In the genomic region with DNA sequence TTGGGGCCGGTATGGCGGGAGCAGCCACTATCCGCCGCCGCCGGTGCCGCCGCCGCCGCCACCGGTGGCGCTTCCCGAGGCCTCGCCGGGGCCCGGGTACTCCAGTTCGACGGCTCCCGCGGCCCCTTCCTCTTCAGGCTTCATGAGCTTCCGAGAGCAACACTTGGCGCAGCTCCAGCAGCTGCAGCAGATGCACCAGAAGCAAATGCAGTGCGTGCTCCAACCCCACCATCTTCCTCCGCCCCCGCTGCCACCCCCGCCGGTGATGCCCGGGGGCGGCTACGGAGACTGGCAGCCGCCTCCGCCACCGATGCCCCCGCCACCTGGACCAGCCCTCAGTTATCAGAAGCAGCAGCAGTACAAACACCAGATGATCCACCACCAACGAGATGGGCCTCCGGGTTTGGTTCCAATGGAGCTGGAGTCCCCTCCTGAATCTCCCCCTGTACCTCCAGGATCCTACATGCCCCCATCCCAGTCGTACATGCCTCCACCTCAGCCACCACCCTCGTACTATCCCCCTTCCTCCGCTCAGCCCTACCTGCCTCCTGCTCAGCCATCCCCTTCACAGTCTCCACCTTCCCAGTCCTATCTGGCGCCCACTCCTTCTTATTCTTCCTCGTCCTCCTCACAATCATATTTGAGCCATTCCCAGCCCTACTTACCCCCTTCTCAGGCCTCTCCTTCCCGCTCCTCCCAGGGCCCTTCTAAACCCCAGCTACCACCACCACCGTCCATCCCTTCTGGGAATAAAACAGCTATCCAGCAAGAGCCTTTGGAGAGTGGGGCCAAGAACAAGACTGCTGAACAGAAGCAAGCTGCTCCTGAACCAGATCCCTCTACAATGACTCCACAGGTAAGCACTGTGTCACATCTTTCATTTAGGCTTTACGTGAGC, we compare ENCODE assay signal across 8 mouse cellular contexts. TPM values are rescaled to one million over a fixed set of nuclear protein-coding genes. Genes with fewer than 3 reads are reported as not detected.
DNase-seq lines count a peak whose midpoint lies in the region; ATAC-seq and TF ChIP-seq lines count a peak whose summit lies in the region.

No protein-coding gene starts in this region.

- peaks cover 26% of the 10 kb centered on the region for H3K4me1 ChIP-seq in forebrain, embryonic 12.5 days
- peaks cover 16% of the 10 kb centered on the region for H3K4me1 ChIP-seq in intestine, embryonic 14.5 days (replicated peaks; ENCODE audit: control insufficient read depth, insufficient read depth, low read length)
- peaks cover 13% of the 10 kb centered on the region for H3K4me1 ChIP-seq in limb, embryonic 14.5 days (ENCODE audit: control insufficient read depth, insufficient read depth, low read length)
- H3K4me1 ChIP-seq in midbrain, embryonic 16.5 days (ENCODE audit: control insufficient read depth, insufficient read depth, low read length): peaks cover 26% of the 10 kb centered on the region
- H3K4me1 ChIP-seq in testis, adult 2 months (ENCODE audit: control insufficient read depth, insufficient read depth, low read length): peaks cover 3% of the 10 kb centered on the region; the same call in 1 of the 2 replicates

- peak overlapping the region; percentile 98 for H3K9ac ChIP-seq in forebrain, embryonic 12.5 days
- H3K9ac ChIP-seq in intestine, embryonic 14.5 days (ENCODE audit: low read length): peak overlapping the region; percentile 96
- H3K9ac ChIP-seq in limb, embryonic 14.5 days (ENCODE audit: low read depth, low read length, severe bottlenecking): peak overlapping the region; percentile 99
- H3K9ac ChIP-seq in midbrain, embryonic 16.5 days (ENCODE audit: low read depth, low read length): peak overlapping the region; percentile 80

- H3K27me3 ChIP-seq in forebrain, embryonic 12.5 days: no peaks in the 10 kb centered on the region
- no peaks in the 10 kb centered on the region for H3K27me3 ChIP-seq in intestine, embryonic 14.5 days (replicated peaks; ENCODE audit: control insufficient read depth, insufficient read depth, low read length)
- H3K27me3 ChIP-seq in limb, embryonic 14.5 days (ENCODE audit: control insufficient read depth, insufficient read depth, low read length): no peaks in the 10 kb centered on the region
- no peaks in the 10 kb centered on the region for H3K27me3 ChIP-seq in midbrain, embryonic 16.5 days (ENCODE audit: control insufficient read depth, insufficient read depth, low read depth, low read length)
- H3K27me3 ChIP-seq in testis, adult 2 months (ENCODE audit: control insufficient read depth, insufficient read depth, low read length): no peaks in the 10 kb centered on the region

- H3K9me3 ChIP-seq in forebrain, embryonic 12.5 days: no peaks in the 10 kb centered on the region
- H3K9me3 ChIP-seq in intestine, embryonic 14.5 days (ENCODE audit: control insufficient read depth, low read length): no peaks in the 10 kb centered on the region; the same call in 1 of the 2 replicates
- H3K9me3 ChIP-seq in limb, embryonic 14.5 days (ENCODE audit: control insufficient read depth, low read length): no peaks in the 10 kb centered on the region
- H3K9me3 ChIP-seq in midbrain, embryonic 16.5 days (replicated peaks; ENCODE audit: control insufficient read depth, low read length, poor library complexity, severe bottlenecking): no peaks in the 10 kb centered on the region

- no peak for TF ChIP-seq POLR2A in limb, embryonic 14.5 days (IDR thresholded peaks at IDR 0.05; ENCODE audit: borderline replicate concordance, extremely low read depth, insufficient read depth, insufficient read length)
- TF ChIP-seq POLR2A in testis, adult 2 months (IDR thresholded peaks at IDR 0.05; ENCODE audit: control insufficient read depth, low read depth, low read length): no peak

- TF ChIP-seq CTCF in testis, adult 2 months (IDR thresholded peaks at IDR 0.05; ENCODE audit: control insufficient read depth, insufficient read depth, insufficient replicate concordance, low read depth, low read length): no peak

- under 1% methylated on average over 44 of the region's 44 CpGs for WGBS in forebrain, embryonic 12.5 days
- WGBS in intestine, embryonic 14.5 days: under 1% methylated on average over 43 of the region's 44 CpGs
- WGBS in limb, embryonic 14.5 days: under 1% methylated on average over 36 of the region's 44 CpGs
- whole genome bisulfite sequencing in midbrain, embryonic 16.5 days: under 1% methylated on average over 41 of the region's 44 CpGs

- peak overlapping the region; percentile 96 for H3K4me3 ChIP-seq in forebrain, embryonic 12.5 days (replicated peaks)
- H3K4me3 ChIP-seq in intestine, embryonic 14.5 days (ENCODE audit: low read depth, low read length): peak overlapping the region; percentile 92
- peak overlapping the region; percentile 96 for H3K4me3 ChIP-seq in limb, embryonic 14.5 days (replicated peaks; ENCODE audit: low read length)
- H3K4me3 ChIP-seq in midbrain, embryonic 16.5 days (ENCODE audit: low read depth, low read length): peak overlapping the region; percentile 53
- peak overlapping the region; percentile 92 for H3K4me3 ChIP-seq in testis, adult 2 months (ENCODE audit: control insufficient read depth, low read depth, low read length)

- DNase-seq in ovary, adult 18-20 months (ENCODE audit: low spot score): peak; percentile 20
- no peak for DNase-seq in ovary, postnatal 36 days (ENCODE audit: low spot score)
- DNase-seq in c-Kit-positive CD71-positive TER-119-negative erythroid progenitor cells, embryonic 14.5 days (ENCODE audit: low read depth): peak; percentile 56
- peak; percentile 73 for DNase-seq in intestine, embryonic 14.5 days (ENCODE audit: low spot score)
- DNase-seq in limb, embryonic 14.5 days (ENCODE audit: low spot score): peak; percentile 48

- peak; percentile 70 for ATAC-seq in forebrain, embryonic 12.5 days (ENCODE audit: low FRiP score)
- peak; percentile 77 for ATAC-seq in intestine, embryonic 14.5 days (replicated peaks; ENCODE audit: low FRiP score, low TSS enrichment, low read depth)
- ATAC-seq in limb, embryonic 14.5 days (ENCODE audit: low FRiP score, low read depth): peak; percentile 20
- ATAC-seq in midbrain, embryonic 16.5 days: peak; percentile 69

- H3K36me3 ChIP-seq in forebrain, embryonic 12.5 days (replicated peaks): no peaks in the 10 kb centered on the region
- H3K36me3 ChIP-seq in intestine, embryonic 14.5 days (ENCODE audit: control insufficient read depth, insufficient read depth, low read length): peaks cover 2% of the 10 kb centered on the region; the same call in 1 of the 2 replicates
- H3K36me3 ChIP-seq in limb, embryonic 14.5 days (ENCODE audit: control insufficient read depth, insufficient read depth, low read length): no peaks in the 10 kb centered on the region
- no peaks in the 10 kb centered on the region for H3K36me3 ChIP-seq in midbrain, embryonic 16.5 days (ENCODE audit: control insufficient read depth, insufficient read depth, low read length)
- H3K36me3 ChIP-seq in testis, adult 2 months (ENCODE audit: control insufficient read depth, insufficient read depth, low read length): no peaks in the 10 kb centered on the region; the same call in 1 of the 2 replicates

- H3K27ac ChIP-seq in forebrain, embryonic 12.5 days: peak overlapping the region; percentile 89
- peak overlapping the region; percentile 73 for H3K27ac ChIP-seq in intestine, embryonic 14.5 days (ENCODE audit: low read depth)
- H3K27ac ChIP-seq in limb, embryonic 14.5 days (replicated peaks; ENCODE audit: low read depth, low read length): peak overlapping the region; percentile 82
- H3K27ac ChIP-seq in midbrain, embryonic 16.5 days (ENCODE audit: low read length): peak overlapping the region; percentile 89
- peak overlapping the region; percentile 84 for H3K27ac ChIP-seq in testis, adult 2 months (ENCODE audit: control insufficient read depth, insufficient read depth, low read depth, low read length)

- peak overlapping the region; percentile 96 for H3K4me2 ChIP-seq in forebrain, embryonic 12.5 days
- H3K4me2 ChIP-seq in intestine, embryonic 14.5 days (ENCODE audit: low read length): peak overlapping the region; percentile 70
- H3K4me2 ChIP-seq in limb, embryonic 14.5 days (replicated peaks; ENCODE audit: low read depth, low read length, severe bottlenecking): peak overlapping the region; percentile 92
- peak overlapping the region; percentile 97 for H3K4me2 ChIP-seq in midbrain, embryonic 16.5 days (ENCODE audit: low read length)

RNA-seq across cellular contexts. Expression of gene Ylpm1, which starts 0.6 kb away (rescaled TPM):
- 45.5 and 47.8 TPM in 2 replicates for polyA plus RNA-seq in forebrain, embryonic 12.5 days (2016; fragmentation: Nextera tagmentation; extraction: Ambion mirVana)
- polyA plus RNA-seq in intestine, embryonic 14.5 days (2014; fragmentation: Nextera tagmentation; extraction: Ambion mirVana): 40.0 and 40.8 TPM in 2 replicates
- polyA plus RNA-seq in limb, embryonic 14.5 days (2012; rRNA removed): 47.5 and 50.9 TPM in 2 replicates
- polyA plus RNA-seq in limb, embryonic 14.5 days (2014; fragmentation: Nextera tagmentation; extraction: Ambion mirVana): 38.5 and 40.9 TPM in 2 replicates
- polyA plus RNA-seq in midbrain, embryonic 16.5 days (2015; fragmentation: Nextera tagmentation; extraction: Ambion mirVana): 30.3 and 32.1 TPM in 2 replicates
- polyA plus RNA-seq in testis, adult 2 months (2012; rRNA removed): 38.5 and 47.1 TPM in 2 replicates

RNA-seq across cellular contexts. Expression of gene Arel1, which starts 26.1 kb away (rescaled TPM):
- 27.6 and 27.9 TPM in 2 replicates for polyA plus RNA-seq in forebrain, embryonic 12.5 days (2016; fragmentation: Nextera tagmentation; extraction: Ambion mirVana)
- polyA plus RNA-seq in intestine, embryonic 14.5 days (2014; fragmentation: Nextera tagmentation; extraction: Ambion mirVana): 13.5 TPM in 2 replicates
- polyA plus RNA-seq in limb, embryonic 14.5 days (2012; rRNA removed): 24.5 and 28.9 TPM in 2 replicates
- 13.9 and 16.6 TPM in 2 replicates for polyA plus RNA-seq in limb, embryonic 14.5 days (2014; fragmentation: Nextera tagmentation; extraction: Ambion mirVana)
- polyA plus RNA-seq in midbrain, embryonic 16.5 days (2015; fragmentation: Nextera tagmentation; extraction: Ambion mirVana): 37.9 and 38.4 TPM in 2 replicates
- polyA plus RNA-seq in testis, adult 2 months (2012; rRNA removed): 66.6 and 79.6 TPM in 2 replicates

RNA-seq across cellular contexts. Expression of gene Fcf1, which starts 26.1 kb away (rescaled TPM):
- polyA plus RNA-seq in forebrain, embryonic 12.5 days (2016; fragmentation: Nextera tagmentation; extraction: Ambion mirVana): 132 TPM in 2 replicates
- polyA plus RNA-seq in intestine, embryonic 14.5 days (2014; fragmentation: Nextera tagmentation; extraction: Ambion mirVana): 144 and 149 TPM in 2 replicates
- polyA plus RNA-seq in limb, embryonic 14.5 days (2012; rRNA removed): 78.9 and 132 TPM in 2 replicates
- 138 and 141 TPM in 2 replicates for polyA plus RNA-seq in limb, embryonic 14.5 days (2014; fragmentation: Nextera tagmentation; extraction: Ambion mirVana)
- polyA plus RNA-seq in midbrain, embryonic 16.5 days (2015; fragmentation: Nextera tagmentation; extraction: Ambion mirVana): 75.7 and 82.0 TPM in 2 replicates
- polyA plus RNA-seq in testis, adult 2 months (2012; rRNA removed): 57.2 and 68.1 TPM in 2 replicates

Comparison
In these comparisons a context has a peak if more than half of its experiments do, and no peak if none do; other contexts are left out.
1. ATAC-seq: peak in every context shown above with its lines; median percentile 77 in intestine, embryonic 14.5 days; 70 in forebrain, embryonic 12.5 days; 69 in midbrain, embryonic 16.5 days; 20 in limb, embryonic 14.5 days.